Mouse (Mus musculus): ENCODE measurements around the gene Sytl2. TPM values are rescaled to one million over a fixed set of nuclear protein-coding genes. Genes with fewer than 3 reads are reported as not detected.

Gene Sytl2
- polyA plus RNA-seq, 1 experiment: not detected

DNA sequence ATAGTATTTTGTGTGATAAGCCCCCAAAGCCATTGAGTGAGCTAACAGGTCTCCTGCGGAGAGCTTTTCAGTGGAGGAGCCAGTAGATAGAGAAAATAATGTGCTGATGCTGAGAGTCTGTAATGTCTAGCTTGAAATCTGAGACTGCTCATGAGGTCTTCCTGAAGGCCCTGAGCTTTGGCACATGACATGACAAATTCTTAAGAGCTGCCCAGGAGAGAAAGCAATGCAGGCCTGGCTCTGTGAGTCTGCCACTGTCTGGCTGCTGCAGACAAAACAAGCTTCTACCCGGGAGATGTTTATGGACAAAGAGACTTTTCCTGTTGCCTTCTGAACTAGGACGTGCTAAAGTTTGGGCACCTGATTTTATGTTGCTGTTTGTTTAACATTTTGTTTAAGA is 87.7 kb downstream of the Sytl2 start:
- TF ChIP-seq GATA1 (IDR thresholded peaks at IDR 0.05; ENCODE audit: low read length): no peak

DNA sequence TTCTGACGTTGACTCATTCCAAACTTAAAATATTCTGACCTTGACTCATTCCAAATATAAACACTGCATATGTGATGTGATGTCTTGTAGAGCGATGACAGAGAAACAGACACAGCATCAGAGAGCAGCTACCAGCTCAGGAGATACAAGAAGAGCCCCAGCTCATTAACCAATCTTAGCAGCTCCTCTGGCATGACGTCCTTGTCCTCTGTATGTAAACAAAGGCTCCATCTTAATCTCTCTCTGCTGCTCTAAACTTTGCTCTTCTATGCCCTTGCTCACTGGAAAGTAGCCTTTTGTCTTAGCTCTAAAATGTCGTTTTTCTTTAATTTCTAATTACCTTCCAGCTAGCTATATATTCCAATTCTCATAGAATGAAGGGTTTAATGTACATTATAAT is 93.0 kb downstream of the Sytl2 start:
- TF ChIP-seq GATA1 (IDR thresholded peaks at IDR 0.05; ENCODE audit: low read length): no peak

DNA sequence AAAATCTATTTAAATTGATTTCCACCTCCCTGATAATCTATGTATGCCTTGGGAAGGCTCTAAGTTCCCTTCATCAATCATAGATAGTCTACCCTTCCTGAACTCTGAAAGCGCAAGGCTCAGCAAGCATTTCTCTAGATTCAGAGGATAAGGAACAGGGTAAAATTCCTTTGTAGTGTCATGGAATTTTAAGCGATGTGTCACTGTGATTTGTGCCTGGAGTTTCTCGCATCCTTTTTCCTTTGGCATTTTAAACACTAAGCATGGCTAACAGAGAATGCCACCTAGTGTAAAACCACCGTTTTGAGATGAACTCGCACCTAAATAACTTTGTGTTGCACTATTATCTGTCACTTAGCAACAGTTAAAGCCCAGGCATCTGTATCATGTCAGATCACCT is 93.9 kb downstream of the Sytl2 start:
- TF ChIP-seq GATA1 (IDR thresholded peaks at IDR 0.05; ENCODE audit: low read length): no peak

DNA sequence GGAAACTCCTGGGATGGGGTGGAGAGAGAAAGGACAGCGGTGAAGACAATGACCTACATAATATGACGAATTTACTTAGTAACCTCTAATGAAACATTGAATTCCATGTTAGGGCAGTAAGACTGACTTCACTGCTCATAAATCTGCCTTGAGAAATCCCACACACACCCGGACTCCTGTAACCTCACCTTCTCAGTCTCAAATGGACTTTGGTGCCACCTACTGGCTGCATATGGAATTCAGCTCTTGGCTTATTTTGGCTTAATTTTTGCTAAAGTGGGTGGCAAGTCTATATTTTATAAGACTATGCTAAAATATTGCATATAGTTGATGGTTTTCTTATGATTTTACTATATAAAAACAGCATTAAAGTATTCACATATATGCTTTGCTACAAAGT is 107.9 kb downstream of the Sytl2 start:
- TF ChIP-seq GATA1 (IDR thresholded peaks at IDR 0.05; ENCODE audit: low read length): no peak

DNA sequence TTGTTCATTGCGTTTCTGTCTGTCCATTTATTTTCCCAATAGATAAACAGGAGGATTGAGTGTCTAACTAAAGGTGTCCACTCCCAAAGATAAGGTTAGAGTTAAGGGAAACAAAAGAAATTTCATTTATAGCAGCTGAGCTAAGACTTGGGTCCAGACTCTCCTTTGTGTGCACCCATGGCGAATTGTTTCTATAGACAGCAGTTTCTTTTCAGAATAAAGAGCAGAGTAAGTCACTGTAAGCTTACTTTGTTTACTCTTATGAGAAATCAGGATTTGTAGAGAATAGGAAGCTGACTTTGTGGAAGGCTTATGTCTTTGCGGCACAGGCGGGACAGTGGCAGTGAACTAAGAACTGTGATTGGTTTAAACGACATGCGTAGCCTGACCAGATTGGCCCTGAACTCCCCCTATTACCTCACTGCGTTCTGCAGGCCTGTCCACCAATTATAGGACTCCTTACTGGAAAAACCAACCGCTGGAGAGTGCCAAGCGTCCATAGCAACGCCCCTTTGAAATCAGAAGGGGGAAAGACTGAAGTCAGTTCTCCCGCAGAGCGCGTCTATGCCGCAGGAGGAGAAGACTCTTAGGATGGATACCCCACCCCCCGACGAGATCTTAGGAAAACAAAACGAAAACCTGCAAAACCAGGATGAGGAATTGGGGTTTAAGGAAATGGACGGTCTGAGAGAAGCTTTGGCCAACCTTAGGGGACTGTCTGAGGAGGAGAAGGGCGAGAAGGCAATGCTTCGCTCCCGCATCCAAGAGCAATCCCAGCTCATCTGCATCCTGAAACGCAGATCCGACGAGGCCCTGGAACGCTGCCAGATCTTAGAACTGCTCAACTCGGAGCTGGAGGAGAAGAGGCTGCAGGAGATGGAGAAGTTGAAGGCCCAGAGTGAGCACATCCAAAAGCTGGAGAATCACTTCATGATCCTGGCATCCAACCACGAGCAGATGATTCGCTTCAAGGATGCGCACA is 124.3 kb downstream of the Sytl2 start, which contains the start of gene Ccdc89:
Ccdc89 (plus strand) TSS at position 558 of the 982 bp plus-strand sequence.
- TF ChIP-seq GATA1 (IDR thresholded peaks at IDR 0.05; ENCODE audit: low read length): no peak

DNA sequence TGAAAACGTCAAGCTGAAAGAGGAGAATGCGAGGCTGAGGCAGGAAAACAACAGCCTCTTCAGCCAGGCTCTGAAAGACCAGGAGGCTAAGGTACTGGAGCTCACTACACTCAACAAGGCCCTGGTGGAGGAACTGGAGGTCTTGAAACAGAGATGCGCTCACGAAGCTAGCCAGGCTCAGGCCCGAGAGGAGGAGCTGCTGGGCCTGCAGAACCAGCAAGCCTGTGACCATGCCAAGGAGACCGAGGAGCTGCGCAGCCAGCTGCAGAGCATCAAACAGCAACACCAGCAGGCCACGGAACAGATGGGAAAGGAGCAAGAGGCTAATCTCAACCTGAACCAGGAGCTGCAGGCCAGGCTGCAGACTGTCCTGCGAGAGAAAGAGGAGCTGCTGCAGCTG is 125.0 kb downstream of the Sytl2 start:
- no peak for TF ChIP-seq GATA1 (IDR thresholded peaks at IDR 0.05; ENCODE audit: low read length)

DNA sequence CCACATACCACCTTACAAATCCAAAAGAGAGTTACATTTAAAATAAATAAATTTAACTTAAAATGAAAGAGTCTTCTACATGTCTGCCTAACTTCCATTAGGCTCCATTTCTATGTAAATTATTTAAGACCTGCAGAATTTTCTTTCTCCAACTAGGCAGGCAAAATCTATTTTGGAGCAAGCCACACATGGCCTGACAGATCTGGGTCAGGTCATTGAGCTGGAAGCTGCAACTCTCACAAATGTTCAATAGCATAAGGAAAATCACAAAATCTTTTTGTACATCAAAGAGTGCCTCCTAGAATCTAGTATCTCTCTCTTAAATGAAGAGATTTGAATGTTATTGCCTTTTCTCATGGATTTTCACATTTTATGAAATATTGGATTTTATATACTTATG is 130.2 kb downstream of the Sytl2 start:
- no peak for TF ChIP-seq GATA1 (IDR thresholded peaks at IDR 0.05; ENCODE audit: low read length)

DNA sequence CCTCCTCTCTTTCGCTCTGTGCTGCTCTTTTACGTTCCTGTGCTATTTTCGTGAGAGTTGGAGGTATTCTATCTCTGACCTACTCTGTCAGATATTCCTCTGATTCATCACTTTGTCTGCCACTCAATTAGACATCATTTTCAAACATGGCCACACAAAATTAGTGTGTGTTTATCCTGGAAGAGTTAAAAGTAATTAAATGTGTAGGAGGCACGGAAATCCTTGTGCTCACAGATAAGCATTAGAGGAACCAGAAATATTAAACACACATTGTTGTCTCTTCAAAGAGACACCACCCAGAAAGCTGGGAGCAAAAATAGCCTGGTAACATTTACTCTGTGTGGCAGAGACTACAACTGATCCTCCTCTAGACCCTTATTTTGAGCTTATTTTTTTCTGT is 138.0 kb downstream of the Sytl2 start:
- no peak for TF ChIP-seq GATA1 (IDR thresholded peaks at IDR 0.05; ENCODE audit: low read length)

DNA sequence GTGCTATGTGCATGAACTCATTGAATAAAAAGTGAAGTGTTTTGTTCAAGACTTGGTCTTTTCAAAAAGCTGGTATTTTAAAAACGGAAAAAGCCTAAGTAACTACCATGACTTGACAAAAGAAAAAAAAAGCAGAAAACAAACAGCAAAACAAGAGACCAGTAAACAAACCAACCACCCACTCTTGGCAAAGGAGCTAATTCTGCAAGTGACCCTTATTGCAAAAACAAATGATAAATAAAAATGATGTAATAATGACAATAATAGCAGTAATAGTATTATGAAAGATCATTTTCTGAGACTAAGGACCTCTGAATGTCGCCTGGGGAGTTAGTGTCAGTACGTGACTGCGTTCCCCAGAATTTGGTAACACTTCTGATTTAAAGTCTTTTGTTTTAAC is 140.0 kb downstream of the Sytl2 start:
- no peak for TF ChIP-seq GATA1 (IDR thresholded peaks at IDR 0.05; ENCODE audit: low read length)

DNA sequence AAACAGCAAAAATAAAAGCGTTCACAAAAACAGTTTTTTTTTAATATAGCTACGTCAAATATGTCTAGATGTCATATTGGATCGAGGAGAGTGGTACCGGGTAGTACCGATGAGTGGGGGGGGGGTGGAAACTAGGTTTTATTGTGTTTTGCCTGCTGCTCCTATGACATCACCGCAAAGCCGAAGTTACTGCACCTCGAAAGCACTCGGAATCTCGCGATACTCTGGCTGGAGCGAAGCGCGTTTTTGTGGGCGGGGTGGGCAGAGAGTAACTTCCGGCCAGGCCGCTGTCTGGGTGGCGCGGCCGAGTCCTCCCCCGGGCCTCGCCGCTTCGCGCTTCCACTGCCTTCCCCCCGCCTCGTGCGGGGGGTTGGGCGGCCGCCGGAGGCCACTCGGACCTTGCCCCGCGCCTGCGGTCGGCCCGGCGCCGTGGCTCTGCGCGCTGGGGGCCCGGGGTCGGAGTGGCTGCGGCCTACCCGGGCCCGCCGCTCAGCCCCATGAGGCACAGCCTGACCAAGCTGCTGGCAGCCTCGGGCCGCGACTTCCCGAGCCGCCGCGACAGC is 140.5 kb downstream of the Sytl2 start, which contains the start of gene Crebzf:
Crebzf (plus strand) TSS at position 212 of the 563 bp plus-strand sequence.
- no peak for TF ChIP-seq GATA1 (IDR thresholded peaks at IDR 0.05; ENCODE audit: low read length)

DNA sequence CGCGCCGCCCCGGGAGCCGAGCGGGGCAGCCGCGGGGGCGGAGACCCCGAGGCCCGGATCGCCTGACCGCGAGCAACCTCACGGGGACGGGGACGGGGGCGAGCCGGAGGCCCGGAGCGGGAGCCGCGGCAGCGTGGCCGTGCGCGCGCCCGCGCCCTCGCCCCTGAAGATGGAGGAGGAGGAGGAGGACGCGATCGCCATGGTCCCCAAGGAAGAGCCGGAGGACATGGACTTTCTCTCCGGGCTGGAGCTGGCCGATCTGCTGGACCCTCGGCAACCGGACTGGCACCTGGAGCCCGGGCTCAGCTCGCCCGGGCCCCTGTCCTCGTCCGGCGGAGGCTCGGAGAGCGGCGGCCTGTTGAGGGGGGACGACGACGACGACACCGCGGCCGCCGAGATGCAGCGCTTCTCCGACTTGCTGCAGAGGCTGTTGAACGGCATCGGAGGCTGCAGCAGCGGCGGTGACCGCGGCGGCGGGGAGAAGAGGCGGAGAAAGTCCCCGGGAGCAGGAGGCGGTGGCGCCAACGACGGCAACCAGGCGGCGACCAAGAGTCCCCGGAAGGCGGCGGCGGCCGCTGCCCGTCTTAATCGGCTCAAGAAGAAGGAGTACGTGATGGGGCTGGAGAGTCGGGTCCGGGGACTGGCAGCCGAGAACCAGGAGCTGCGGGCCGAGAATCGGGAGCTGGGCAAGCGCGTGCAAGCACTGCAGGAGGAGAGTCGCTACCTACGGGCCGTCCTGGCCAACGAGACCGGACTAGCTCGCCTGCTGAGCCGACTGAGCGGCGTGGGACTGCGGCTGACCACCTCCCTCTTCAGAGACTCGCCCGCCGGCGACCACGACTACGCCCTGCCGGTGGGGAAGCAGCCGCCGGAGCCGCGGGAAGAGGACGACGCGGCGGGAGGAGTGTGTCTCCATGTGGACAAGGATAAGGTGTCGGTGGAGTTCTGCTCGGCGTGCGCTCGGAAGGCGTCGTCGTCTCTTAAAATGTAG is 141.3 kb downstream of the Sytl2 start:
- TF ChIP-seq GATA1 (IDR thresholded peaks at IDR 0.05; ENCODE audit: low read length): no peak

DNA sequence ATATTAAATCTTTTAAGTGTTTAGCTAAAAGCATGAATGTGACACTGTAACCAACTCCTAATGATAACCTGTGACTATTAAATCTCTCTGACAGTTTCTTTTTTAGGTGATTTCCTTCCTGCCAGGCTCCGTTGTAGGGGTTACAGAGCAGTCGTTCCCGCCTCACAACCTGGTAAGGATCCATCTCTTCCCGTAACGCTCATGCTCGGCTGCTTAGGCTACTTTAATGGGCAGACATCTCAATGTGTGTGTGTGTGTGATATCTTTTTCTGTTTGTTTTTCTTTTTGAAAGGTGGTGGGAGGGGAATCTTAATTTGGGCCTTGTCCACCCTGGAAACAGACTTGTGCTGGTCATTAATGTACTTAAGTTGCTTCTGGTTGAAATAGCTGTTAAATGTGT is 142.2 kb downstream of the Sytl2 start:
- TF ChIP-seq GATA1 (IDR thresholded peaks at IDR 0.05; ENCODE audit: low read length): no peak

DNA sequence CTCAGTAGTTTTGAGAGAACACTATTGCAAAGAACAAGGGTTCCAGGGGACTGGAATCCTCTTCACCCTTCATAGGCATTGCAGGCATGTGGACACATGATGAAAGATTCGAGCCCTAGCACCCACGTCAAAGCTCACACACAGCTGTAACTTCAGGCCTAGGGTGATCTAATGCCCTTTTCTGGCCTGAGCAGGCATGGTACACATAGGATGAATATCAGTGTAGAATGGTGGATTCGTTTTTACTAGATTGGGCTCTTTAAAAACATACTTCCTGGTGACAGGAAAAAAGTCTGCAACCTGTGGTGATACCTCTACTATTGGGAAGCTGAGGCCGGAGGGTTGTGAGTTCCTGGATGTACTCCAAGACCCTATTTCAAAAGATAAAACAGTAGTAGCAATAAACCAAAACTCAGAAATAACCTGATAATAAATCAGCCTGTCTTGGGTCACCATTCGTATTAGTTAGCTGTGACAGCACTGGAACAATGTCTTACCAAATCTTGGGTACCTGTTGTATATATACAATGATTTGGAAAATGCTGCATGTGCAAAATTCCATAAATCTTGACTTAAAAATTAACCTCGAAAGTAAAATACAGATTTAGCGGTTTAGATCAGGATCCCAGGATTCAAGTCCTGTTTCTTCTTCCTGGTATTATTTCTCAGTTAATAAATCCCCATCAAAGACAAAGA is 154.2 kb downstream of the Sytl2 start:
- TF ChIP-seq GATA1 (IDR thresholded peaks at IDR 0.05; ENCODE audit: low read length): no peak

DNA sequence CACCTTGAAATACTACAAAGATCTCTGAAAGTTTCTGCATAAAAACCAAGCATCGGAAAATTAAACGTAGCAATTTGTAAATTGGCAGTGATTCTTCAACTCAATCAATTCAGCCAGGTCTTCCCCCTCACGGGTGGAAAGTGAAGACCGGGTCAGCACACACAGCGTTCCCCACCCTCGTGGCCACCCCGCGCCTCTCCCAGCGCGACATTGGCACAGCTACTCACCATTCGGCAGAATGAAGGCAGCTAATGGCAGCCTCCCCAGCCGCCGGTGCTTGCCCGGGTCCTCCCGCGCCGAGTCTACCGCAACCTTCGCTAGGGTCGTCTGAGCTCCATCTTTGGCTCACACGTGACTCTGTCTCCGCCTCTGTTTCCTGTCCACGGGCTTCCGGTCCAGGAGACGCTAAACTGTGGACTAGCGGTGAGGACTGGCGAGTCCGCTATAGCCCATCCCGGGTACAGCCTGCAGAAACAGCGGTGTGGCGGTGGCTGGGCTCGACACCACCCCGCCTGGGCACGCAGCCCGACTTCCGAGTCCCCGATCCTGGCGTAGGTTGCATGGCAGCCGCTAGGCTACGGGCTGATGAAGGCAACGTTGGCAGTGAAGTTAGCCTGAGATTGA is 154.9 kb downstream of the Sytl2 start, which contains the start of gene Tmem126a:
Tmem126a (minus strand) TSS at position 385 of the 624 bp plus-strand sequence.
- TF ChIP-seq GATA1 (IDR thresholded peaks at IDR 0.05; ENCODE audit: low read length): no peak

Measured in G1E-ER4 (cell line).